Mouse (Mus musculus): ENCODE data around the gene Noxred1.
A peak's percentile ranks its signal among the peaks of the same experiment; 100 is the strongest.
"Not testable (repeated sequence)": the region's sequence is repeated elsewhere in the genome, so short reads cannot be mapped to it uniquely, and the experiment has no call there.

Noxred1 gene

GRCm38 (mm10) chr12:87238632-87239031, at the start of gene Noxred1:
Gene Noxred1, minus strand, starts transcription at chr12:87238732.
- DNase-seq (ENCODE audit: low spot score in 2 of 2) = no peak

GRCm38 (mm10) chr12:87284726-87285125, 46.2 kb upstream of the Noxred1 start:
- no peak for DNase-seq (ENCODE audit: low spot score in 2 of 2)

GRCm38 (mm10) chr12:87284268-87284667, 45.7 kb upstream of the Noxred1 start:
- no peak for DNase-seq (ENCODE audit: low spot score in 2 of 2)

GRCm38 (mm10) chr12:87283706-87284105, 45.2 kb upstream of the Noxred1 start:
- DNase-seq (ENCODE audit: low spot score in 2 of 2) = no peak

- DNase-seq (ENCODE audit: low spot score in 2 of 2) = no peak
Measured at GRCm38 (mm10) chr12:87282743-87283142, 44.2 kb upstream of the Noxred1 start.

GRCm38 (mm10) chr12:87281766-87282165, 43.2 kb upstream of the Noxred1 start:
- no peak for DNase-seq (ENCODE audit: low spot score in 2 of 2)

GRCm38 (mm10) chr12:87279879-87280278, 41.3 kb upstream of the Noxred1 start:
- no peak for DNase-seq (ENCODE audit: low spot score in 2 of 2)

- no peak for DNase-seq (ENCODE audit: low spot score in 2 of 2)
Measured at GRCm38 (mm10) chr12:87279350-87279749, 40.8 kb upstream of the Noxred1 start.

- no peak for DNase-seq (ENCODE audit: low spot score in 2 of 2)
Measured at GRCm38 (mm10) chr12:87278118-87278730, 39.7 kb upstream of the Noxred1 start.

GRCm38 (mm10) chr12:87277251-87277650, 38.7 kb upstream of the Noxred1 start:
- DNase-seq (ENCODE audit: low spot score in 2 of 2) = not testable (repeated sequence)

GRCm38 (mm10) chr12:87274853-87275831, 36.6 kb upstream of the Noxred1 start:
- no peak for DNase-seq (ENCODE audit: low spot score in 2 of 2)

- peak in 1 of 2 experiments; percentile 12 for DNase-seq (ENCODE audit: low spot score in 2 of 2)
Measured at GRCm38 (mm10) chr12:87267682-87268081, 29.1 kb upstream of the Noxred1 start.

GRCm38 (mm10) chr12:87266827-87267603, 28.5 kb upstream of the Noxred1 start:
- DNase-seq (ENCODE audit: low spot score in 2 of 2) = no peak

- DNase-seq (ENCODE audit: low spot score in 2 of 2) = peak; percentile 90 to 92
Measured at GRCm38 (mm10) chr12:87266108-87266826, 27.7 kb upstream of the Noxred1 start, which contains the start of the genes Vipas39 and Ahsa1. Gene Vipas39, minus strand, starts transcription at chr12:87266256. Gene Ahsa1, plus strand, starts transcription at chr12:87266479.

- no peak for DNase-seq (ENCODE audit: low spot score in 2 of 2)
Measured at GRCm38 (mm10) chr12:87265444-87265843, 26.9 kb upstream of the Noxred1 start.

- DNase-seq (ENCODE audit: low spot score in 2 of 2) = no peak
Measured at GRCm38 (mm10) chr12:87260562-87260961, 22.0 kb upstream of the Noxred1 start.

GRCm38 (mm10) chr12:87256629-87257028, 18.1 kb upstream of the Noxred1 start:
- DNase-seq (ENCODE audit: low spot score in 2 of 2) = no peak

- DNase-seq (ENCODE audit: low spot score in 2 of 2) = no peak
Measured at GRCm38 (mm10) chr12:87253878-87254277, 15.3 kb upstream of the Noxred1 start.

GRCm38 (mm10) chr12:87250161-87250560, 11.6 kb upstream of the Noxred1 start:
- no peak for DNase-seq (ENCODE audit: low spot score in 2 of 2)

GRCm38 (mm10) chr12:87236882-87237483, 1.5 kb downstream of the Noxred1 start:
- no peak for DNase-seq (ENCODE audit: low spot score in 2 of 2)

GRCm38 (mm10) chr12:87230379-87230895, 8.1 kb downstream of the Noxred1 start:
- DNase-seq (ENCODE audit: low spot score in 2 of 2) = no peak

All from right cerebral cortex, adult 2 months (tissue).